Mouse (Mus musculus): ENCODE measurements around the gene Cox20.
A peak's percentile ranks its signal among the peaks of the same experiment; 100 is the strongest.

The Cox20 gene

GRCm38 (mm10) chr1:178357776-178358710, 39.1 kb downstream of the Cox20 start:
- DNase-seq: no peak

- no peak for DNase-seq
Observed at GRCm38 (mm10) chr1:178360264-178360663, 41.3 kb downstream of the Cox20 start.

GRCm38 (mm10) chr1:178360702-178361101, 41.8 kb downstream of the Cox20 start:
- peak; percentile 44 for DNase-seq

- DNase-seq: no peak
Observed at GRCm38 (mm10) chr1:178365171-178365570, 46.2 kb downstream of the Cox20 start.

GRCm38 (mm10) chr1:178368121-178368520, 49.2 kb downstream of the Cox20 start:
- DNase-seq: no peak

- DNase-seq: peak; percentile 91
Observed at GRCm38 (mm10) chr1:178368548-178369271, 49.8 kb downstream of the Cox20 start.

- peak; percentile 54 for DNase-seq
Observed at GRCm38 (mm10) chr1:178369272-178369651, 50.3 kb downstream of the Cox20 start.

Data from thymus, postnatal 14 days (tissue).